Mouse (Mus musculus) limb, embryonic 13.5 days (tissue): ENCODE data around the gene B630019K06Rik. TPM values are rescaled to one million over a fixed set of nuclear protein-coding genes. Genes with fewer than 3 reads are reported as not detected.

Experiments
- ATAC-seq: fragments of 200-750 bp; cut with Nextera tagmentation; 2 replicates; pipeline ENCODE4 v1.8.0; 2017; ENCODE audit warnings: low read depth, moderate number of reproducible peaks, moderate TSS enrichment; ENCODE audit not compliant: low FRiP score
- H3K27ac ChIP-seq: fragments of 300-500 bp; sonication (generic); 2 replicates; pipeline ENCODE4 v1.5.1; 2015; ENCODE audit warnings: inconsistent platforms, mild to moderate bottlenecking, moderate library complexity
- H3K27me3 ChIP-seq: fragments of 300-500 bp; sonication (generic); 2 replicates; pipeline ENCODE4 v1.6.1; 2015; ENCODE audit warnings: mild to moderate bottlenecking, inconsistent platforms
- H3K36me3 ChIP-seq: fragments of 300-500 bp; sonication (generic); 2 replicates; pipeline ENCODE4 v1.6.1; 2015; ENCODE audit warnings: inconsistent platforms, mild to moderate bottlenecking, moderate library complexity
- H3K4me1 ChIP-seq: fragments of 300-500 bp; sonication (generic); 2 replicates; pipeline ENCODE4 v1.6.1; 2015; ENCODE audit warnings: inconsistent platforms
- H3K4me2 ChIP-seq: fragments of 300-500 bp; sonication (generic); replicated peaks from 2 replicates; pipeline ENCODE4 v1.6.1; 2015; ENCODE audit warnings: inconsistent platforms, mild to moderate bottlenecking, moderate library complexity
- H3K4me3 ChIP-seq: fragments of 300-500 bp; sonication (generic); 2 replicates; pipeline ENCODE4 v1.5.1; 2015; ENCODE audit warnings: moderate library complexity, mild to moderate bottlenecking, inconsistent platforms
- H3K9ac ChIP-seq: fragments of 300-500 bp; sonication (generic); 2 replicates; pipeline ENCODE4 v1.6.1; 2015; ENCODE audit warnings: mild to moderate bottlenecking, inconsistent platforms
- H3K9me3 ChIP-seq: fragments of 300-500 bp; sonication (generic); 2 replicates; pipeline ENCODE4 v1.6.1; 2016; ENCODE audit warnings: inconsistent platforms
- WGBS: fragments of 180-500 bp; shearing (Covaris S2); methylation state at CpG from one replicate; pipeline ENCODE4 v1.1.7; 2015; 5-methylcytosine and 5-hydroxymethylcytosine counted together
- polyA plus RNA-seq: library from polyadenylated mRNA; unstranded; fragments of >200 nt; fragmentation: Nextera tagmentation; extraction: Ambion mirVana; gene quantifications from 2 replicates; pipeline ENCODE4 v1.2.1, GENCODE M21; 2015

B630019K06Rik gene
- polyA plus RNA-seq, 1 experiment from 2014 or later = 5.2 TPM

GRCm38 (mm10) chrX:8921813-8922607 is 29.8 kb downstream of the B630019K06Rik start:
- H3K27me3 ChIP-seq = no peaks in the 10 kb centered on the region
- no peaks in the 10 kb centered on the region for H3K4me1 ChIP-seq
- H3K36me3 ChIP-seq = no peaks in the 10 kb centered on the region
- H3K27ac ChIP-seq = no peak overlapping the region
- H3K9me3 ChIP-seq = no peaks in the 10 kb centered on the region
- H3K9ac ChIP-seq = no peak overlapping the region
- H3K4me2 ChIP-seq = no peak overlapping the region
- no peak for ATAC-seq
- WGBS = 59% methylated on average over 9 of the region's 9 CpGs
- H3K4me3 ChIP-seq = no peak overlapping the region

GRCm38 (mm10) chrX:8927308-8927707 is 35.1 kb downstream of the B630019K06Rik start:
- ATAC-seq = no peak
- H3K36me3 ChIP-seq = no peaks in the 10 kb centered on the region
- H3K9ac ChIP-seq = no peak overlapping the region

GRCm38 (mm10) chrX:8944041-8944440 is 51.9 kb downstream of the B630019K06Rik start:
- no peak overlapping the region for H3K4me2 ChIP-seq
- H3K4me1 ChIP-seq = no peaks in the 10 kb centered on the region
- H3K36me3 ChIP-seq = no peaks in the 10 kb centered on the region
- no peak overlapping the region for H3K9ac ChIP-seq
- no peak for ATAC-seq
- H3K4me3 ChIP-seq = no peak overlapping the region
- no peak overlapping the region for H3K27ac ChIP-seq
- H3K9me3 ChIP-seq = no peaks in the 10 kb centered on the region
- 88% methylated on average over 8 of the region's 8 CpGs for WGBS
- no peaks in the 10 kb centered on the region for H3K27me3 ChIP-seq

More at GRCm38 (mm10) chrX:8927308-8927707, 35.1 kb downstream of the B630019K06Rik start:
- H3K27me3 ChIP-seq = no peaks in the 10 kb centered on the region
- H3K9me3 ChIP-seq = no peaks in the 10 kb centered on the region
- H3K4me2 ChIP-seq = no peak overlapping the region
- no peak overlapping the region for H3K27ac ChIP-seq
- WGBS = 35% methylated on average over 4 of the region's 4 CpGs
- no peak overlapping the region for H3K4me3 ChIP-seq
- no peaks in the 10 kb centered on the region for H3K4me1 ChIP-seq

Other genes with a start within 250 kb of the B630019K06Rik start
- gene Ssxb8, start 201.5 kb upstream of the B630019K06Rik start, polyA plus RNA-seq = not detected in 2 replicates
- gene Ssx9, start 143.9 kb upstream of the B630019K06Rik start, polyA plus RNA-seq = not detected in 2 replicates
- gene Ssxb5, start 88.7 kb upstream of the B630019K06Rik start, polyA plus RNA-seq = not detected in 2 replicates
- not detected in 2 replicates for gene Gm6592, start 48.4 kb upstream of the B630019K06Rik start, polyA plus RNA-seq
- not detected in 2 replicates for gene Gm5751, start 18.1 kb upstream of the B630019K06Rik start, polyA plus RNA-seq
- gene Fthl17b, start 70.6 kb downstream of the B630019K06Rik start, polyA plus RNA-seq = not detected in 2 replicates
- not detected in 2 replicates for gene Fthl17c, start 84.2 kb downstream of the B630019K06Rik start, polyA plus RNA-seq
- not detected in 2 replicates for gene Fthl17d, start 94.4 kb downstream of the B630019K06Rik start, polyA plus RNA-seq
- not detected in 2 replicates for gene Fthl17e, start 141.1 kb downstream of the B630019K06Rik start, polyA plus RNA-seq
- not detected in 2 replicates for gene Fthl17f, start 170.6 kb downstream of the B630019K06Rik start, polyA plus RNA-seq
- gene 4930402K13Rik, start 212.2 kb downstream of the B630019K06Rik start, polyA plus RNA-seq = not detected in 2 replicates